Mouse (Mus musculus) layer of hippocampus, postnatal 36 days (tissue): ENCODE results near the gene Catsper1. TPM values are rescaled to one million over a fixed set of nuclear protein-coding genes. Genes with fewer than 3 reads are reported as not detected.

Experiments used
- DNase-seq, 2 experiments: peaks; one replicate each; pipeline ENCODE4 v3.0.0; 2022
- total RNA-seq, 2 experiments: library from RNA; stranded (reverse); gene quantifications; 2 replicates each; pipeline ENCODE4 v1.2.3; 2021

Gene Catsper1
- total RNA-seq, 2 experiments from 2014 or later: not detected

- DNase-seq: no peak
Measured at GRCm38 (mm10) chr19:5356080-5356479, 20.5 kb downstream of the Catsper1 start.

- DNase-seq: no peak
Measured at GRCm38 (mm10) chr19:5362186-5362585, 26.6 kb downstream of the Catsper1 start.

DNA sequence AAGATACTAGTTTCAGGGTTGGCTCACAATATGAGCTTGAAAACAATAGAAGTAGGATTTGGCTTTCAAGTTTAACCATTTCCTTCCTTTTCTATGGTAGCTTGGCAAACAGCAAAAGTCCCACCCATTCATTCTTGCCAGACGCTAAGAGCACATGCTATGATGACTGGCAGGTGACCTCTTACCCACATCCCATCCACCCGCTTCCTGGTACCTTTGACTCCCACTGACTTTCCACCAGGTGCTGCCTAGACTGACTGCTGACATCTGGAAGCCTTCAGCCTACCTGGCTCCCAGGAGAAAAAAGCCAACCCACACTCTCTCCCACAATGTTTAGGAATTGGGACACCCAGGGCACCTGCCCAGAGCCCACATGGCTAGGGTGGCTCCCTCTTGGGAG is 28.6 kb downstream of the Catsper1 start:
- no peak for DNase-seq

- DNase-seq: no peak
Measured at GRCm38 (mm10) chr19:5365751-5366150, 30.2 kb downstream of the Catsper1 start.

DNA sequence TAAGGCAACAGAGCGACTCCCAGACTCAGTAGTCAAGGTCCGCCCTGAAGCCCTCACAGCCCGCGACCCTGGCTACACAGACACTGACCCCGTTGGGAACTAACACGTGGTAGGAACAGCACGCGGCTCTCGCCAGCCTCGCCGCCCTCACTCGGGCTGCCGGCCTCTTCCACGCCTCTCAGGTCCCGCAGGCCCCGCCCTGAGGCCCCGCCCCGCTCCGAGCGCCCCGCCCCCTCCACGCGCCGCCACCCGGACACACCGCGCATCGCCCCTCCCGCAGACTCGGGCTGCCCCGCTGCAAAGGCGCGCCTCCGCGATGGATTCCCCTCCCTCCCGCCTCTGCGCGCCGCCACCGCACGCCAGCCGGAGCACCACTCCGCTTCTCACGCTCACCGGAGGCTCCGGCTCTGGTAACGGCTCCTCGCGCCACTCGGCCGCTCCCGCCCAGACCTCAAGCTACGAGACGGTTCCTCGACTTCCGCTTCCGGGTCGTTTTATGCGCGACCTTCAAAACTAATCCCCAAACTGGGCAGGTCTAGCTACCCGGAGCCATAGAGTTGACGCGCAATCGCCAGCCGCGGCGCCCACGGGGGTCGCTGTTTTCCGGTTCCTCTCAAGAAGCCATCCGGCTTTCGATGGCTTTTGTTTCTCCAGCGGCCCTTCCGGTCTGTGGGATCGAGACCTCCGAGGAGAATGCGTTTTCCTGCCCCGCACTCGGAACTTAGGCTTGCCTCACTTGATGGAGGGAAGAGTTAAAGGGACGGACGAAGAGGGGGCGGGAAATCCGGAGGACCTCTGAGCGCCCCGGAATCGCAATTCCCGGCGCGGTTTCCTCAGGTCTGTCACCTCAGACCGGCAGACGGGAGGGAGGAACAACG is 30.9 kb downstream of the Catsper1 start, which contains the start of gene Eif1ad:
TSS of gene Eif1ad (plus strand) at position 567 of the 878 bp plus-strand sequence.
- DNase-seq: peak; percentile 95 to 97

GRCm38 (mm10) chr19:5367053-5367359 is 31.5 kb downstream of the Catsper1 start, which contains the start of gene Banf1:
TSS of gene Banf1 (minus strand) at chr19:5367168.
- no peak for DNase-seq

DNA sequence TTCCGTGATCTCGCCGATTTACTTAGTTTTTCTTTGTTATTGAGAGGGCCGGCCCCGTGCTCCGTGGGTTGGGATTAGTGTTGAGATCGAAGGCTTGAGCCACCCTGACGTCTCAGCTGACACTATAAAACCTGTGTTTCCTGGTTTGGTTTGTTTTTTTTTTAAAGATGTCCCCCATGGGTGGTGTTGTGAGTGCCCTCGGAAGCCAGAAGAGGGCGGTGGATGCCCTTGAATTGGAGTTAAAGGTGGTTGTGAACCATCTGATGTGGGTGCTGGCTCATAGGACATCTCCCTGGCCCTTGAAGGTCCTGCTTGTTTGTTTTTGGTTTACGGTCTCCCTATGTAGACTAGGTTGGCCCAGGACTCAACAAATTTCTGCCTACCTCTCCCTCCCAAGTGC is 31.9 kb downstream of the Catsper1 start:
- DNase-seq: no peak

DNA sequence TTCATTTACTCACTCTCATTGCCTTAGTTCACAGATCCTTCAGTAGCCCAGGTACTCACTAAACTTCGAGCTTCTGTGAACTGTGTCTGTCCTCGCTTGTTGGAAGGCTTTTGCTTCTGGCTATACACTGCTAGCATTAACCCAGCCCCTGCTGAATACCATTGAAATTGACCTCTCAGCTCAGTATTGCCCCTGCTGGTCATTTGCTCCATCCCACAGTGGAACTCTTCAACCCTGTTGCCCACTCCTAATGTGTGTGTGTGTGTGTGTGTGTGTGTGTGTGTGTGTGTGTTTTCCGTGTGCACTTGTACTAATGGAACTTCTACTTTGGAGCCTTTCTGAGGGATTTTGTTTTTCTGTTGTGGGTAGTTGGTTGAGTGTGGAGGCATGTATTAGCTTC is 35.4 kb downstream of the Catsper1 start:
- no peak for DNase-seq

- DNase-seq: no peak
Measured at GRCm38 (mm10) chr19:5372724-5373123, 37.2 kb downstream of the Catsper1 start.

DNA sequence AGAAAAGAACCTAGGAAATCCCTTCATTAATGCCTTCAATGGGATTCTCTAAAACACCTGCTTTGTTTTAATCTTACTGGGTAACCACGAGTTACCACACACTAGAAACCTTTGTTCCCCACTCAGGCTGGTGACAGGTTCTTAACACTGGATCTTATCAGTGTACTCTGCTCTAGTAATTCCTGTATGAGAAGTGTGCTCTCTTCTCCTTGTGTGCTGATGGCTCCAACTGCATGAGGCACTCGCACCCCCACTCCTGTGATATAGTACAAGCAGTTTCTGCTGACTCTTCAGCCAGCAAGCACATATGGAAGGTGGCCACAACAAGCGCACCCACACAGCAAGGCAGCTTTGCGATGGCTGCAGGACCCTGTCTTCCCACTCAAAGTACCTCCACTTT is 38.6 kb downstream of the Catsper1 start:
- DNase-seq: no peak

DNA sequence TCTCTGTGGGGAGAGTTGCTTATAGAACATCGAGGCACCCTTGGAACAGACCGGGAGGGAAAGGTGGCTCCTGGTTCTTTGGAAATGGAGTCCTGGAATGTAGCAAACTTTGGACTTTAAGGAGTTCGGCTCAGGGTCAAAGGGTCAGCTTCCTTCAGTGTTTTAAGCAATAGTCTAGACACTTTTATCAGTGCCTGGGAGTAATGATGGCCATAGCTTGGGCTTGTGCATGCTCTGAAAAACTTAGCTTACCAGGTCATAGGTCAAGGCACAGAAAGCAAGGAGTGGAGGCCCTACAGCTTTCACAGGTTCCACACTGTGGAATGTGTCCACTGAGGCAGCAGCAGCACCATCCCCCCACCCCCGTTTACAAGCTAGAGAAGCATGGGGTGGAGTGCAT is 39.2 kb downstream of the Catsper1 start:
- no peak for DNase-seq

- peak; percentile 57 to 64 for DNase-seq
Measured at GRCm38 (mm10) chr19:5377446-5377845, 41.9 kb downstream of the Catsper1 start.

DNA sequence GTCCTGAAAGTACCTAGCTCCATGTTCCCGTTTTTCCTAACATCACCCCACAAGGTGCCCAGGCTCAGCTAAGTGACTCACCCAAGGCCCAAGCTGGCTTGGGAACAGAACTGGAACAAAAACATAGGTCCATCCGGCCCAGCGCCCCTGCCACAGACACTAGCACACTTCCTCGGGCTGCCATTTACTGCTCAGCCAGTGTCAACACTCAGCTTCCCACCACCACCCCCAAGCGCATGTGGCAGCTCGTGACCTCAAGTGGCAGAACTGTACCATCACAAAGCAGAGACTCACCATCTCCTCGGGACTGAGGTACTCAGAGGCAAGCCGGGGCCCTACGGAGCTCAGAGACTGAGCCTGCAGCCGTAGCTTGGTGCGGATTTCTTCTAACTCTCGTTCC is 47.8 kb downstream of the Catsper1 start:
- no peak for DNase-seq

DNA sequence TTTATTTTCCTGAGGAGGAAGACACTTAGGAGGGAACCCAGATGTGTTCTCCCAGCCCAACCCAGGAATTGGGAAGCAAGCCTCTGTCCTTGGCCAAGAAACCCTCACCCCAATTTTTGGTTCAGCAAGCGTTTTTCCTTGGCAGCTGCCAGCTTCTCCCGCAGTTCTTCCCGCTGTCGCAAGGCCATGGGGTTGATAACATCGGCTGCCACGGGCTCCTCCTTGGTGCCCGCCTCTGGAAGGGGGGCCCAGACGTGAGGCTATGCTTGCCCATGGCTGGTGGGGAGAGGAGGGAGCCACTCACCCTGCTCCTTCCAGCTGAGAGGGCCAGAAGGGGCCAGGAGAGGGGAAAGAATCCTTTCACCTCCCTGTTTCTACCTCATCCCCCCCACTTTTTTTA is 49.2 kb downstream of the Catsper1 start:
- no peak for DNase-seq

GRCm38 (mm10) chr19:5388011-5388441 is 52.5 kb downstream of the Catsper1 start:
- DNase-seq: no peak

DNA sequence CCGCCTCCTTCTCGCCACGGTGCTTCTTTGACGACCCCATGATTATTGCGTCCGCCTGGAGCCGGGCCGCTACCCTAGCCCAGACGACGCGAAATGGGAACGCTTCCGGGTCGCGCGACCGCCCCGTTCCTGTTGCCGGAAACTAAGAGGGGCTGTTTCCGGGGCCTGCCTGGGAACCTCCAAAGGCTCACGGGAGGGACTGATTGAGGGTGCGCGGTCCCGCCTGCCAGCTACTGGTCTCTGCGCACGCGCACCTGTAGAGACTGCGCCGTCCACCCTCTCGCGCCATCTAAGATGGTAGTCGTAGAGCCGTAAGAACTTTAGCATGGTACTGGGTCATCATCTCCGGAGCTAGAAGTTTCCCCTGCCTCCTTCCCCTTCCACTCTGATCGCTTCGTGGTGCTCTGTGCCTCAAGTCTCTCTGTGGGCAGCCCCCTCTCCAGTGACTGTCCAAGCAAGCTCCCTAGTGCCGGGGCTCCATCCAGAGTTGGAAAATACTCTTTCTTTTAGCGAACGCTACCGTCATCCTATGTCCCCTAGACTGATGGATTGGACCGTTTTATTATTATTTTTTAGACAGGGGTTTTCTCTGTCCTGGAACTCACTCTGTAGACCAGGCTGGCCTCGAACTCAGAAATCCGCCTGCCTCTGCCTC is 53.2 kb downstream of the Catsper1 start, which contains the start of gene Sart1:
TSS of gene Sart1 (minus strand) at position 116 of the 655 bp plus-strand sequence.
- peak; percentile 94 to 95 for DNase-seq

GRCm38 (mm10) chr19:5389647-5390046 is 54.1 kb downstream of the Catsper1 start:
- no peak for DNase-seq

DNA sequence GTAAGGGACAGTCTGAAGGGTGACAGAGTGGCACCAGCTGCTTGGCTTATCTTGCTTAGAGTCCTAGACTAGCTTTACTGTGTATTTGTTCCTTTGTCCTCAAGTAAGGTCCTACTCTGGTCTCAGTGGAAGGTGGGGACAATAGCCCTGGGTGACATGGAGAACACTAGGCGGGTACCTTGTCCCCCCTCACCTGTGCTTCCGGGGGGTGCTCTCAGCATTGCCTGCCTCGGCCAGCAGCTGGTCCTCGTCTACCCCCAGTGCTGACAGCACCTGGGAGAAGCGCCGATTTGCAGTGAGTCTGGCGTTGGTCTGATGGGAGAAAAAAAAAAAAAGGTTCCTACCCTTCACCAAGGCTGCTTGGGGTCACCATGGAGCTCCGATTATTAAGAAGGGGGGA is 54.9 kb downstream of the Catsper1 start:
- no peak for DNase-seq

DNA sequence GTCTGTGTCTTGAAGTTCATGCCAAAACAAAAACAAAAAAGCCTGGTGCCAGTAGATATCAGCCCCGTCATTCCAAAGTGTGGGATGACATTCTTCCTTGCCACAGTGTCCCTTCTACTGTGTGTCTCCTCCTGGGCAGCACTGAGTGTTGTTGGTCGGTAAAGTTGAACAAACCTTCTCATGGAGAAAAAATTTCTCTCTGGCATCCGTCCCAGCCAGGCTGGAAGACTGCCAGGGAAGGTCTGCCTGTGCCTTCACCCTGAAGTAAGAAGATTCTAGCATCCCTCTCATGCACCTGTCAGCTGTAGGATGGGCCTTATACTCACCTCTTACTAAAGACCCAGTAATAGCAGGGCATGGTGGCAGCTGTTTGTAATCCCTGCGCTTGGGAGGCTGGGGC is 57.4 kb downstream of the Catsper1 start:
- DNase-seq: no peak
